Mouse (Mus musculus) embryonic fibroblast, embryonic 13.5 days (primary cell): ENCODE results near the gene Atf6. TPM values are rescaled to one million over a fixed set of nuclear protein-coding genes. Genes with fewer than 3 reads are reported as not detected.
A peak's percentile ranks its signal among the peaks of the same experiment; 100 is the strongest.

Experiments
- H3K27ac ChIP-seq: 2 replicates; pipeline ENCODE4 v1.5.1; 2012; ENCODE audit warnings: low read length, control low read depth, inconsistent platforms; ENCODE audit not compliant: insufficient read depth
- H3K4me1 ChIP-seq: 2 replicates; pipeline ENCODE4 v1.6.1; 2011; ENCODE audit warnings: low read length; ENCODE audit not compliant: control insufficient read depth, insufficient read depth
- H3K4me3 ChIP-seq: 2 replicates; pipeline ENCODE4 v1.5.1; 2011; ENCODE audit warnings: mild to moderate bottlenecking, control low read depth, low read length; ENCODE audit not compliant: insufficient read depth
- CTCF ChIP-seq: IDR thresholded peaks from 2 replicates; pipeline ENCODE4 v1.5.1; 2011; ENCODE audit warnings: mild to moderate bottlenecking, control low read depth, low read length, moderate library complexity, borderline replicate concordance; ENCODE audit not compliant: insufficient read depth
- POLR2A ChIP-seq: IDR thresholded peaks from 2 replicates; pipeline ENCODE4 v1.6.1; 2011; ENCODE audit warnings: low read depth, mild to moderate bottlenecking, control low read depth, low read length, moderate library complexity
- polyA plus RNA-seq: library from polyadenylated mRNA; stranded (reverse); fragments of >200 nt; gene quantifications from 2 replicates; pipeline ENCODE4 v1.2.4, GENCODE M21; 2011; ENCODE audit warnings: low read depth; ENCODE audit not compliant: missing spikeins, insufficient read length

Atf6 gene
- polyA plus RNA-seq, 1 experiment: 26.8 TPM

DNA sequence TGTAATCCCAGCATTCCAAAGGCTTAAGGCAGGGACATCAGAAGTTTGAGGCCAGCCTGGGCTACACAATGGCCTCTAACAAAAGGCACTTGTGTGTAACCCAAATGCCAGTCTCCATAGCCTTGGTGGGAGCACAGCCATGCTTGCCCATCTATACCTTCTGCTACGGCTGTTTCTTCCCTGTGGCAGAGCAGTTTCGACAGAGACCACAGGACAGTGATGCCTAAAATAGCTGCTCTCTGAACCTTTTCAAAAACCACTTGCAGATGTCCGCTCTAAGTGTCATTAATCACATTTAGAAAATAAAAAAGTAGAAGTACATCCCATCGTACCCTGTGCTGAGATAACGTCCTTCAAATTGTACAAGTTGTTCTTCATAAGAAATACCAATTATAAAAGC is 2.2 kb downstream of the Atf6 start:
- Histone ChIP-seq H3K4me1 (no peaks in the 10 kb centered on the region), H3K27ac (no peak overlapping the region), H3K4me3 (no peak overlapping the region)
- TF ChIP-seq CTCF: no peak
- no peak for TF ChIP-seq POLR2A

DNA sequence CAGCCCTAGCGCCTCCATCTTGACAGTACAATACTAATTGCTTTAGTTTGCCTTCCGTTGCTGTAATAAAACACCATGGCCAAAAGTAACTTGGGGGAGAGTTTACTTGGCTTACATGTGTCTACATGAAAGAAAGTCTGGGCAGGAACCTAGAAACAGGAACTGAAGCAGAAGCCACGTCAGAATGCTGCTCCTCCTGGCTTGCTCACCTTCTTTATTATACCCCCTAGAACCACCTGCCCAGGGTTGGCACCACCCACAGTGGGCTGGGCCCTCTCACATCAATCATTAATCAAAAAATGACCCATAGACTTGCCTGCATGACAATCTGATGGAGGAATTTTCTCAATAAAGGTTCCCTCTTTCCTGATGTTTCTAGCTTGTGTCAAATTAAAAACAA is 2.8 kb downstream of the Atf6 start:
- TF ChIP-seq CTCF (no peak), POLR2A (no peak)
- H3K4me1 ChIP-seq: no peaks in the 10 kb centered on the region
- H3K27ac ChIP-seq: no peak overlapping the region
- H3K4me3 ChIP-seq: no peak overlapping the region

DNA sequence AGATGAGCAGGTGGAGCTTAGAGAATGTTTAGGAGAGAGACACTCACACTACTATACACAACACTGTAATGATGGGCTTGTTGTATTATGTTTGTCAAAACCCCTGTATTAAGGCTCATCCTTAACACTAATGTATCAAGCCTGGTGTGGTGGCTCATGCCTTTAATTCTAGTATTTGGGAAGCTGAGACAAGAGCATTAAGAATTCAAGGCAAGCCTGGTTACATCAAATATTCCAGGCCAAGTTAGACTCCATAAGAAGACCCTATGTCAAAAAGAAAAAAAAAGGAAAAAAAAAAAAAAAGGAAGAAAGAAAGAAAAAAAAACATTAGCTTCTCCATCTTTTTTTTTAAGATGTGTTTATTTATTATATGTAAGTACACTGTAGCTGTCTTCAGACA is 3.3 kb downstream of the Atf6 start:
- H3K4me1 ChIP-seq: no peaks in the 10 kb centered on the region
- TF ChIP-seq CTCF: no peak
- no peak for TF ChIP-seq POLR2A
- H3K27ac ChIP-seq: no peak overlapping the region
- no peak overlapping the region for H3K4me3 ChIP-seq

DNA sequence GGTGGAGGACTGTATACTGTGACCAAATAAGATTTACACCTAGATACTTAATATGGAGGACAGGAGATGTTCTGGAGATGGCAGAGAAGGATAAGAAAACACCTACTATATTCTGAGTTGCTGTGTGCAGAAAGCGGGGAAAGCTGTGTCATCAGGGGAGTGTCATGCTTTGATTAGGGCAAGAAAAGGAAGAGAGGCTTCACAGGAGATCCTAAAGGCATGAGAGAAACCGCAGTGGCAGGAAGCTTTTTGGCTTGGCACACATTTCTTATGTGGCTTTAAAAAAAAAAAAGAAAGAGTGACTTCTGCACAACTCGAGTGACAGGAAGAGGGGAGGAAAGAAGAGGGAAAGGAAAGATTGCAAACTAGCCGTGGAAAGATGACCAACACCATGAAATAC is 4.5 kb downstream of the Atf6 start:
- Histone ChIP-seq H3K4me3 (no peak overlapping the region), H3K27ac (no peak overlapping the region), H3K4me1 (no peaks in the 10 kb centered on the region)
- TF ChIP-seq CTCF: no peak
- TF ChIP-seq POLR2A: no peak

DNA sequence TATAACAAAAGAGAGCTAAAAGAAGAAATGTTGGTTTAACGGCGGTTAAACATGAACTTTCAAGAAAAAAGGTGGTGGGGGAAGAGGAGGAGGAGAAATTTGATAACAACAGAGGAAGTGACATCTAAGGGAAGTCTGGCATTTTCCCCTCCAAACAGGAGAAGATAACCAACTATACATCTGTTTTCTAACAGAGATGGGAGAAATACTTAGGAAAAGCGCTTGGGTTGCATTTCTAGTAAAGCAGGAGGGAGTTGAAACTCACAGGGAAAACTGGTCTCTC is 5.2 kb downstream of the Atf6 start:
- TF ChIP-seq POLR2A: no peak
- no peak for TF ChIP-seq CTCF
- H3K4me1 ChIP-seq: no peaks in the 10 kb centered on the region
- H3K27ac ChIP-seq: no peak overlapping the region
- H3K4me3 ChIP-seq: no peak overlapping the region

- Histone ChIP-seq H3K27ac (no peak overlapping the region), H3K4me3 (no peak overlapping the region), H3K4me1 (no peaks in the 10 kb centered on the region)
- no peak for TF ChIP-seq CTCF
- TF ChIP-seq POLR2A: no peak
Observed at GRCm38 (mm10) chr1:170861671-170862434, 5.7 kb downstream of the Atf6 start.

GRCm38 (mm10) chr1:170858872-170859271 is 8.7 kb downstream of the Atf6 start:
- TF ChIP-seq CTCF: no peak
- TF ChIP-seq POLR2A: no peak
- Histone ChIP-seq H3K4me3 (no peak overlapping the region), H3K4me1 (peaks cover 2% of the 10 kb centered on the region; the same call in 1 of the 2 replicates), H3K27ac (no peak overlapping the region)

DNA sequence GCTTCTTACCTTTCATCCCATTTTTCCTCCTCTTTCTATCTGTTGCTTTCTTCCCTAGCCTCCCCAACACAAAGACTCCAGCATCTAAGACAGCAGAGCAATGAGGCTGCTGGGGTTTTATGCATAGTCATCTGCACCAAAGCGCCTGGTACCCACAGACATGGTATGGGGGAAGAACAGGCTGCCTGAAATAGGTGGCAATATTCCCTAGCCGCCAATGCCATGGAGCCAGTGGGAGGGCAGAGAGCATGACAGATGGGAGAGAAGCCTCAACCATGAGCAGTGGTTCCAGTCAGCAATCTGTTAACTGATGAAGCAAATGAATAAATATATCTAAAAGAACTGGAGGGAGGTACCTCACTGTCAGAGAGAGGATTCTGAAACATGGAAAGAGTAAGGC is 10.2 kb downstream of the Atf6 start:
- H3K4me1 ChIP-seq: peaks cover 6% of the 10 kb centered on the region
- no peak overlapping the region for H3K27ac ChIP-seq
- TF ChIP-seq POLR2A: no peak
- no peak overlapping the region for H3K4me3 ChIP-seq

- H3K4me1 ChIP-seq: peaks cover 6% of the 10 kb centered on the region
- H3K4me3 ChIP-seq: no peak overlapping the region
- no peak for TF ChIP-seq CTCF
- no peak for TF ChIP-seq POLR2A
- H3K27ac ChIP-seq: no peak overlapping the region; the same call in 1 of the 2 replicates
Observed at GRCm38 (mm10) chr1:170855056-170855760, 12.4 kb downstream of the Atf6 start.

DNA sequence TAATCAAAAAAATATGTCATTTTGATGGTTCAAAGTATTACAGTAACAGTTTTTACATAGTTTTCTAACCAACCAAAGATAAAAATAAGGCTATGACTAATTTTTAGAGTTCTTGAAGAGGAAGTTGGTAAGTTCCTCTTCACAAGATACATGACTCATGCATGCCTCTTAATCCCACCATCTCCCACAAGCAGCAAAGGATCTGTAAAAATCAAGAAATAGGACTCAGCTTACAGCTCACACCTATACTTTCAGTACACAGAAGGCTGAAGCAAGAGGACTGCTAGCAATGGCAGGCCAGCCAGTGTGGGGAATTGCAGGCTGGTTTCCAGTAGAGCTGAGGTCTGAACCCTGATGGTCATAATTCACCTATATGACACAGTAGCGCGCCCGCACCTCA is 14.0 kb downstream of the Atf6 start:
- H3K27ac ChIP-seq: peak overlapping the region; percentile 88
- no peak overlapping the region for H3K4me3 ChIP-seq
- H3K4me1 ChIP-seq: peaks cover 6% of the 10 kb centered on the region
- no peak for TF ChIP-seq POLR2A

- H3K4me3 ChIP-seq: no peak overlapping the region
- H3K4me1 ChIP-seq: peaks cover 4% of the 10 kb centered on the region; the same call in 1 of the 2 replicates
- no peak overlapping the region for H3K27ac ChIP-seq
- TF ChIP-seq CTCF (no peak), POLR2A (no peak)
Observed at GRCm38 (mm10) chr1:170850637-170851624, 16.6 kb downstream of the Atf6 start.
